In genomic region chr11:46683723-46684122, GRCm38 (mm10) we compare ENCODE assay signal across 24 mouse cellular contexts. TPM values are rescaled to one million over a fixed set of nuclear protein-coding genes. Genes with fewer than 3 reads are reported as not detected.
"Had no signal": no experiment of that assay in that cellular context is flagged by ENCODE, and none has a peak within 500 bp of the region (broad histone marks: within the 10 kb centered on the region; RNA-seq: fewer than 3 reads in every experiment).

No protein-coding gene starts in this region.

- H3K4me2 ChIP-seq: neural tube, embryonic 15.5 days; stomach, embryonic 15.5 days had no signal

- DNase-seq: retina, postnatal 1 day; right cerebral cortex, adult 18-20 months; right cerebral cortex, postnatal 14 days; right cerebral cortex, postnatal 25 days; right cerebral cortex, postnatal 4 days; spleen, adult 18-20 months; thymus, adult 18-20 months; thymus, adult 2 months; thymus, postnatal 14 days; thymus, postnatal 25 days; thymus, postnatal 36 days; thymus, postnatal 4 days had no signal

- H3K9me3 ChIP-seq: neural tube, embryonic 15.5 days; stomach, embryonic 15.5 days had no signal

- H3K4me3 ChIP-seq: neural tube, embryonic 15.5 days; stomach, embryonic 15.5 days had no signal

- H3K27ac ChIP-seq: neural tube, embryonic 15.5 days; stomach, embryonic 15.5 days; stomach, postnatal 0 days had no signal

- H3K27me3 ChIP-seq: neural tube, embryonic 15.5 days; stomach, embryonic 15.5 days had no signal

- H3K4me1 ChIP-seq: neural tube, embryonic 15.5 days; stomach, embryonic 15.5 days had no signal

- H3K36me3 ChIP-seq: neural tube, embryonic 15.5 days; stomach, embryonic 15.5 days had no signal

- H3K9ac ChIP-seq: neural tube, embryonic 15.5 days; stomach, embryonic 15.5 days had no signal

RNA-seq across cellular contexts. Expression of gene Timd2, which starts 23.1 kb away (rescaled TPM):
- total RNA-seq: neutrophil, adult 5-6 weeks had no signal
- polyA plus RNA-seq: neural tube, embryonic 14.5 days; neural tube, embryonic 15.5 days; stomach, embryonic 14.5 days; stomach, postnatal 0 days; urinary bladder, adult 2 months had no signal

RNA-seq across cellular contexts. Expression of gene Havcr1, which starts 51.2 kb away (rescaled TPM):
- total RNA-seq: neutrophil, adult 5-6 weeks had no signal
- polyA plus RNA-seq: neural tube, embryonic 14.5 days; stomach, embryonic 14.5 days; stomach, embryonic 15.5 days; stomach, embryonic 16.5 days; stomach, postnatal 0 days; thymus, postnatal 0 days had no signal

RNA-seq across cellular contexts. Expression of gene Dppa1, which starts 54.7 kb away (rescaled TPM):
- total RNA-seq: neutrophil, adult 5-6 weeks had no signal
- polyA plus RNA-seq: neural tube, embryonic 14.5 days; neural tube, embryonic 15.5 days; small intestine, adult 2 months; spleen, adult 2 months; stomach, embryonic 14.5 days; stomach, embryonic 15.5 days; stomach, embryonic 16.5 days; stomach, postnatal 0 days; testis, adult 2 months; urinary bladder, adult 2 months had no signal
